Mouse (Mus musculus): Measurements from ENCODE around the gene Gm6176.
"Not testable (repeated sequence)": the region's sequence is repeated elsewhere in the genome, so short reads cannot be mapped to it uniquely, and the experiment has no call there.

Gm6176 gene

DNA sequence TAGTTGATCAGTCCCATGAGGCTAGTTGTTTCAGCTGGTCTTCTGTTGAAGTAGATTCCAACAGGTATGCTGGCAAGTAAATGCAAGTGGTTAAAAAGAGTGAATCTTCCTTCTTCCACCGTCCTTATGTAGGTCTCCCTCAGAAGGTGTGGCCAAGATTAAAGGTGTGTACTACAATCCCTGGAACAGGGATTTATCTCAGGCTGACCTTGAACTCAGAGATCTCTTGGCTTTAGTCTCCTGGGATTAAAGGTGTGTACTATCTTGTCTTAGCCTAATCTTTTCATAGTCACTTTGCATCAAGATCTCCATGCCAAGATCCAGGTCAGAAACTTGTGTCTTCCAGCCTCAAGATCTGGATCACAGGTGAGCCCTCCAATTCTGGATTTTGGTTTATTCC lies at the start of gene Gm6176:
Gene Gm6176 (minus strand): TSS at position 101 of the 400 bp plus-strand sequence.
- in situ Hi-C loops (cut with MboI) = not testable (repeated sequence)

DNA sequence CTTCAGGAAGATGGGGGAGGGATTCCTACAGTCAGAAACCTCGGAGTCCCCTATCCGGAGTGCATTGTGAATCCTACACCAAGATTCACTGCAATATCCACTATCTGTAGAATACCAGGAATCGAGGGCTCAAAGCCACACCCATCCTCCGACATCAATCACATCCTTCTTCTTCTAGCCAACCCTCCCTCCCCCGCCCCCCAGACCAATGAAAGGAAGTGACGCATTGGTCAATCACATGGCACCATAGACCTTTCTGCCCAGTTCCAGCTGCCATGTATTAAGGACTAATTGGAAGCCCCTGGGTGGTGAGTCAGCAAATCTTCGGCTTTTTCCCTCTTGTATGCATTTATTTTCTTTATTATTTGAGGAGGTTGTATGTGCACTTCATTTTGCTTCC lies 12.7 kb upstream of the Gm6176 start, which contains the start of gene Vmn1r139:
Gene Vmn1r139 (plus strand): TSS at position 301 of the 400 bp plus-strand sequence.
- in situ Hi-C loops (cut with MboI) = not testable (repeated sequence)

DNA sequence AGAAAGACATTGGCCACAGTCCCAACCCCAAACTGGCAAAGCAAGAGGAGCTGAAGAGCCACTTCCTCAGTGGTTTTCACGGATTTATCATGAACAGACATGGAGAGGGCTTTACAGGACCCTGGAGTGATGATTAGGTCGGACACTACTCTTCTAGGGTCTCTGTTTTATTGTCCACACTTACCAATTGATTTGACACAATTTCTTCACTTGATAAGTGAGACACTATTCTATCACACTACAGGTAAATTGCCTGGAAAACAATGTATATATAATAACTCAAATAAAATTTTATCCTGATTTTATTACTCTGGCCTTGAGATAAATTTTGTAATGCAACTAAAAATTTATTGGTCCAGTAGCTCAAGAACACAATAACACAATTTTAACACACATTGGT lies 27.3 kb downstream of the Gm6176 start, which contains the start of gene Vmn1r138:
Gene Vmn1r138 (minus strand): TSS at position 101 of the 400 bp plus-strand sequence.
- in situ Hi-C loops (cut with MboI) = not testable (repeated sequence)

Measured in mature B cell (primary cell).